Mouse (Mus musculus) ovary, adult 18-20 months (tissue): Measurements from ENCODE around the gene Akap6.
"Not testable (repeated sequence)": the region's sequence is repeated elsewhere in the genome, so short reads cannot be mapped to it uniquely, and the experiment has no call there.

ENCODE experiments used
- DNase-seq: peaks from one replicate; pipeline ENCODE4 v3.0.0; 2022; ENCODE audit warnings: low spot score, mixed read lengths

The Akap6 gene

GRCm38 (mm10) chr12:52711857-52712640 is 12.9 kb downstream of the Akap6 start:
- no peak for DNase-seq

DNA sequence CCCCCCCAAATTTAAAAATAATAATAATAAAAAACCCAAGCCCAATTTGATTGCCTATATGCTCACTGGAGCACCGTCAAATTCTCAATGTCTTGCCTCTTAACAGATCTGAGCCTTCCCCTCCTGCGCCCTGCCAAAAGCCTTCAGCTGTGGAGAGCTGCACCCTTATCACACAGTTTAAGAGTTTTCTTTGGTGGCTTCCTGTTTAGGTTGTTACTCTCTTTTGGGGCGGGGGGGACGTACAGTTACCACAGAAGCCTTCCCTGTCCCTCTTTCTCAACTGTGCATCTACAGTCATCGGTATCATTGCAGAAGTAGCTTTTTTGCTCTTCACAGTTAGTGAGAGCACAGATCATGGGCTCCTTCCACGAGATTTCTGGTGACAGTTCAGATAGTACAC is 19.2 kb downstream of the Akap6 start:
- no peak for DNase-seq

- DNase-seq = no peak
These were observed 20.0 kb downstream of the Akap6 start for GRCm38 (mm10) chr12:52719232-52719631.

GRCm38 (mm10) chr12:52719681-52720080 is 20.5 kb downstream of the Akap6 start:
- no peak for DNase-seq

DNA sequence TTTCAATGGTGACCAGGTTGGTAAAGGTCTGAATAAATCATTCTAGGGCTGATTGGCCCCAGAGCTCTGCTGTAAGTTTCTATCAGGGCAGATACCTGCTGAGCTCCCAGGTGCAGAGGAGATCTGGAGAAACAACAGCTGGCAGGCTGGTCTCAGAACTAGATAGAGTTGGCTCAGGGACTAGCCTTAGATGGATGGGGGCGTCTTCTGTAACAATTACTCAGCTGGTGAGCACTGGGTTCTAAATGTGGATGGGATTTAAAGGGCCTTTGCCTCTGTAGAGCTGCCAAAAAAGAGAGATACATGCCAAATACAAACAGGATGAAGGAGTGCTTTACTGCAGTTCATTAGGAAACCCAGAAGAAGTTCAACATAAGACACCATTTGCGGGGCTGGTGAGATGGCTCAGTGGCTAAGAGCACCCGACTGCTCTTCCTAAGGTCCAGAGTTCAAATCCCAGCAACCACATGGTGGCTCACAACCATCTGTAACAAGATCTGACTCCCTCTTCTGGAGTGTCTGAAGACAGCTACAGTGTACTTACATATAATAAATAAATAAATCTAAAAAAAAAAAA is 24.9 kb downstream of the Akap6 start:
- DNase-seq = not testable (repeated sequence)

- no peak for DNase-seq
These were observed 27.4 kb downstream of the Akap6 start for GRCm38 (mm10) chr12:52726434-52727231.

DNA sequence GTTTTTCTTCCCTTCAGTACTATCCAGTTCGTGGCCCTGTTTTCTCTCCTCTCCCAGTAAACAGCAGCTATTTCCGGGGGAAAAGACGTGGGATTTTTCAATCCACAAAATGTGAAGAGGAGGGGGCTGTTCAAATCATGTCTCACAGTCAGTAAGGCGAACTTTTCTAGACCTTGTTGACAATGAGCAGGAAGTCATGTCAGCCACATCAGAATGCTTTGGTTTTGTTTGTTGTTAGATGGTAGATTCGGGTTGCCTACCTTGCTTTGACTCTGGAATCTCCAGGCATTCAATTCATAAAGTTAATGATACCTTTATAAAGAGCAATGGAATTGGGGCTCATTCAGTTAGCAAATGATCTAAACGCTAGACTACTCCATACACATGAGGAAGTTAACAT is 30.2 kb downstream of the Akap6 start:
- DNase-seq = no peak

DNA sequence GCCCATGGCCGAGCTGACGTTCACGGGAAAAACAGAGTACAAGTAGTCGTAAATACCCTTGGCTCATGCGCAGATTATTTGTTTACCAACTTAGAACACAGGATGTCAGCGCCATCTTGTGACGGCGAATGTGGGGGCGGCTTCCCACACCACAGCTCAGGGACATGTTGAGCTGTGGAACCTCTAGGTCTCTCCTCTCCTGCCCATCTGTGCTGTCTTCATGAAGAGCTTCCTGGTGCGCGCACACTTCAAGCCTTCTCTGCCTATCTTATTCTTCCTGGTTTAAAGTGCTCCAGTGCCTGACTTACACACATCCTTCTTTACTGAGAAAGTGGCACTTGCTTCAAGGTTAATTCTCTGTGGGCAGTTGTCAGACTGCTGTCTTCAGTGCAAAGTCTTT is 36.0 kb downstream of the Akap6 start:
- DNase-seq = not testable (repeated sequence)

- DNase-seq = no peak
These were observed 38.0 kb downstream of the Akap6 start for GRCm38 (mm10) chr12:52737151-52737550.

DNA sequence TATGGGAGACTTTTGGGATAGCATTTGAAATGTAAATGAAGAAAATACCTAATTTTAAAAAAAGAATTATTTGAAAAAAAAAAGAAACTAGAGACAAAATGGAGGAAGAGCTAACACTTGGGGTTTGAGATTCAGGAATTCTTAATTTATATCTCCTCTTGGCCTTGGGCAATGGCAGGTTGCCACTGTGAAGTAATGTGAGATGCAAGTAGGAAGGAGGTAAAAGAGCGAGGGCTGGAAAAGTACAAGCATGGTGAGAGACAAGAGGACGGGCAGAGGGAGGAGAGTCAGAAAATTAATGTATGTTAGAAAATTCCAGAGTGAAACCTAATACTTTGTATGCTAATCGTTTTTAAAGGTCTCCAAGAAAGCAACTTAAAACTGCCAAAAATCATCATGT is 40.1 kb downstream of the Akap6 start:
- no peak for DNase-seq

- no peak for DNase-seq
These were observed 42.6 kb downstream of the Akap6 start for GRCm38 (mm10) chr12:52741801-52742200.

- no peak for DNase-seq
These were observed 50.8 kb downstream of the Akap6 start for GRCm38 (mm10) chr12:52750006-52750405.

DNA sequence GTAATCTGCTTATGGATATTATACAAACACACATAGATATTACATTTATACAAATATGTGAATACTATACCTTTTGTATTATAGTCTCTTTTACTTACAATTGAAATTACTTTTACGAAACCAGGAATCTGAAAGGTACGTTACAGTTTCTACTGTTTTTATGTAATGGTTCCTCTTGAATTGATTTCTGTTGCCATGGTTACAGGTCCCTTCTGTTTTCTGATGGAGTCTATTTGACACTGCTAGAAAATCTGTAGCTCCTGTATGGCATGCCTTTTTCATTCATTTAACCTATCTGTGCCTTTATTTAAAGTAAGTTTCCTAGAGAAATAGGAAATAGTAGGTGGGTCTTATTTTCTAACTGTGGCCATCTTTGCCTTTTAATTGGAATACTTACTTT is 56.5 kb downstream of the Akap6 start:
- DNase-seq = no peak

- no peak for DNase-seq
These were observed 58.7 kb downstream of the Akap6 start for GRCm38 (mm10) chr12:52757881-52758280.

DNA sequence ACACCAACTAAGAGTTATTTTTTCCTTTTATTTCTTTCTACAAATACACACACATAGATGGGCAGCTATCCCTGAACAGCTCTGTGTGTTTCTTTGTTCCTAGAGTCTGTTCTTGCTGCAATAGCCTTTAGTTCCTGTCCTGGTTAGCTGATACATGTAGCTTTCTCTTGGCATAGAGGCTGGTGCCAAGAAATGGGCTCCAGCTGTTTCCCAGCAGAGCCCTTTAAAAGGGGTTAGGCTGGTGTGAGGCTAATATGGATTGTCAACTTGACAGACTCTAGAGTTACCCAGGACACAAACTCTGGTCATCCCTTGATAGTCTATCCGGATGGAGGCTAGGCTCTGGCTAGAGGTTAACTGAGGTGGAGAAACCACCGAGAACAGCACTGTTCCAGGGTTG is 64.9 kb downstream of the Akap6 start:
- DNase-seq = no peak

- DNase-seq = no peak
These were observed 65.6 kb downstream of the Akap6 start for GRCm38 (mm10) chr12:52764810-52765209.

GRCm38 (mm10) chr12:52769561-52769960 is 70.4 kb downstream of the Akap6 start:
- DNase-seq = no peak

DNA sequence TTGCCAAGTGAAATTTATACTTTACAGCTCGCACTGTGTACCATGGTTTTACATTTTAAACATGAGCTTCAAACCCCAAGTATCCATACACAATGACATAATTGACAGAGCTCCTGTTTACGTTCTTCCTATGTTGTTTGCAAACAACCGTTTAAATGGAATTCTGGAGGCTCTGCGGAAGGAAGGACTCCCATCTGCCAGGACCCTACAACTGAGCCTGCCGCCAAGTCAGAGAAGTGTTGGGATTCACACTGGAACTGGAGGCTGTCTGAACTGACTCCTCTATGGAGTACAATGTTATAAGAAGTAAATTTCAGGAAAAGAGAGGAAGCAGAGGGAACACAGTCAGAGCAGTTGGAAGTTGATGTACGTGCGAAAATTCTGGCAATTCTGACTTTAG is 72.7 kb downstream of the Akap6 start:
- DNase-seq = no peak

DNA sequence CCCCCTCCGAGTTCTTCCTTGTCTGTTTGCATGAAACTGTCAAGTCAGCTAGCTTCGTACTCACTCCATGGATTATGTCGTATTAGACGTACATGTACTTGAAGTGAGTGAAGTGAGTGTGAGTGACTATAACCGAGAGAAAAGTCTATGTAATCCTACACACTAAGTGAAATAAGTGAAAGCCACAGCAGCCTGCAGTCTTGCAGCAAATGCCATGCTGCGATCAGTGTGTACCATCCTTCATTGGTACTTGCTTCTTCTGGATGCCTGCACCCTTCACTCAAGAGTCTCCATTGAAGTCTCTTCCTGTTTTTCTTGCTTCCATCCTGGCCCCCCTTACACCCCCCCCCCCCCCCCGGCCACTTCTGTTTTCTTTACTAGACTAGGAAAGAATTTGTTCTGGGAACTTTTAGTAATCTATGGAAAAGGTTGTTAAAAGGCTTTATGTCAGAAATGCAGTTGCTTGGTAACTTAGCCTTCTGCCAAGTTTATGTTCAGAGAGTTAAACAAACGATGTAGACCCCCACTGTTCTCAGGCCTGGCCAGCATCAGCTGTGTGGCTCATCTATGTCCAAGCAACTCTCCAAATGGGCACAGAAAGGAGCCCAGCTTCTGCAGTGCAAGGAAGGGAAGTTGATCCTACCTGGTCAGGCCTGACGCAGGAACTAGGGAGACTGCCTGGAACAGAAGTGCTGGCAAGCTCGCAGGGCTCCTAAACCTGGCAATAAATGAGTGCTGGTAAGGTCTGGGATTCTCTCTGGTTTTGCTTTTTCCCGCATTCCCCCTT is 73.5 kb downstream of the Akap6 start:
- DNase-seq = no peak

DNA sequence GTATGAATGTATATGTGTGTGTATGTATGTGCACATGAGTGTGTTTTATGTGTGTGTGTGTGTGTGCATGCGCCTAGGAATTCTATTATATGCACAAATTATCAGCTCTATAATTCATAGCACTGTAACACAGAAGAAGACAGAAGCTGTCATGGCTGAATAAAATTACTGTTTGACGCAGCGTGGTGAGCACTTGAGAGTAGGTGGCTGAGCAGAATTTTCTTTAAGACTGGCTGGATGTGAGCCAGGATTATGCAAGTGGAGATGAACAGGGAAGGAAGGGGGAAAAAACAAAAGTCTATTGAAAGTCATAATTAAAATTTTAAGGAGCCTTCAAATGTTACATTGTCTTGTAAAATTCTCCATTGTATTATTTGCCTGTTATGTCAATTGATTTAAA is 74.7 kb downstream of the Akap6 start:
- DNase-seq = no peak

- DNase-seq = no peak
These were observed 75.2 kb downstream of the Akap6 start for GRCm38 (mm10) chr12:52774382-52774781.

DNA sequence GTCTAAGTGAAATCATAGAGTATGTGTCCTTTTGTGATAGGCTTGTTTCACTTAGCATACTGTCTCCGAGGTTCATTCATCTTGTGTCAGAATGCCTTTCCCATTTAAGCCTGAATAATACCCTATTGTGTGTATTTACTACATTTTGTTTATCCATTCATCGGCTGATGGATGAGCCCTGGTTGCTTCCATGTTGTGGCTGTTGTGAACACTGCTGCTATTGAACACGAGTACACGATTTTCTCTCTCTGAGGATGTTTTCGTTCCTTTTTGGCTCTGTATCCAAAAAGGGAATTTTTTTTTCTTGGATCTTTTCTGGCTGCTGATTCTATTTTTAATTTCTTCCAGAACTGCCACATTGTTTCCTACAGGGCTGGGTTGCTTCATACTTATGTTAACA is 81.0 kb downstream of the Akap6 start:
- no peak for DNase-seq
